Mouse (Mus musculus): ENCODE results near the gene Tas2r107. TPM values are rescaled to one million over a fixed set of nuclear protein-coding genes. Genes with fewer than 3 reads are reported as not detected.
"Not testable (repeated sequence)": the region's sequence is repeated elsewhere in the genome, so short reads cannot be mapped to it uniquely, and the experiment has no call there.

Tas2r107 gene
- not detected in 2 replicates for polyA plus RNA-seq (2015; fragmentation: Nextera tagmentation; extraction: Ambion mirVana)

DNA sequence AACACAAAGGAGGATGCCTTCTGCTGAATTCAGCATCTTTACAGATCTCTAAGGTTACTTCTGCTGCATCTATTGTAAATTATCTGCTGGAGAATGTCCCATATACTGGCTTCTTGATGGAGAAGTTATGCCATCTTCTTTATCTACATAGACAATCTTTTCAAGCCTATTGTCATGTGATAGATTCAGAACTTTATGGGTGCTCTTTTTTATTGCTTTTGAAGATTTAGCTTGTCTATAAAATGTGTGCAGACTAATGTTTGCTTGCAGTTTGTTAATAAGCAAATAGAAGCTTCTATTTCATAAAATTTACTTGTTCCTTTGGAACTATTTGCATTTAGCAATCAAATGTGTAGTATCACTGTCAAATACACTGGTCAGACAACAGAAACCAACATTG lies at the start of gene Tas2r107:
TSS of gene Tas2r107 (minus strand) at position 101 of the 400 bp plus-strand sequence.
- H3K9ac ChIP-seq (replicated peaks) = no peak within 1 kb of the TSS
- no peak within 1 kb of the TSS for H3K4me3 ChIP-seq (replicated peaks)
- H3K27me3 ChIP-seq = no peaks in the 10 kb centered on the region
- H3K27ac ChIP-seq = no peak within 1 kb of the TSS
- peaks cover 20% of the 10 kb centered on the region for H3K9me3 ChIP-seq
- H3K36me3 ChIP-seq = no peaks in the 10 kb centered on the region
- no peak for ATAC-seq
- H3K4me2 ChIP-seq (replicated peaks) = no peak within 1 kb of the TSS
- H3K4me1 ChIP-seq (replicated peaks) = no peaks in the 10 kb centered on the region

DNA sequence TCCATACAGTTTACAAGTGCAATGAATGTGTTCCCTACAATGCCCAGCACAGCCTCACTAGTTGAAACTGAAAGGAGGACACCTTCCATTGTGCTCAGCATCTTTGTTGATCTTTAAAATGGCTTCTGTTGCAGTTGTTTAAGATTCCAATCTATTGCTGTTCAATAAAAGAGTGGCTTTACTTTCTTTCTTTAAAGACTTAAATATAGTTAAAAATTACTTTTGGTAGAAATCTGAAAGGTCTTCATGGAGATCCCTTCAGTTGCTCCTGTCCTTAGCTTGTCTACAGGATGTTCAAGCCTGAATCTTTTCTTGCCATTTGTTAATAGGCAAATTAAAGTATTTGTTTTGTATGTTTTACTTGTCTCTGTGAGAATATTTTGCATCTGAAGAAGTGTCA lies 30.0 kb upstream of the Tas2r107 start, which contains the start of gene Tas2r114:
TSS of gene Tas2r114 (minus strand) at position 101 of the 400 bp plus-strand sequence.
- H3K9ac ChIP-seq (replicated peaks) = no peak within 1 kb of the TSS
- H3K9me3 ChIP-seq = peaks cover 20% of the 10 kb centered on the region
- H3K4me3 ChIP-seq (replicated peaks) = no peak within 1 kb of the TSS
- no peak within 1 kb of the TSS for H3K4me2 ChIP-seq (replicated peaks)
- no peaks in the 10 kb centered on the region for H3K27me3 ChIP-seq
- no peaks in the 10 kb centered on the region for H3K36me3 ChIP-seq
- H3K27ac ChIP-seq = no peak within 1 kb of the TSS
- no peaks in the 10 kb centered on the region for H3K4me1 ChIP-seq (replicated peaks)
- no peak for ATAC-seq

DNA sequence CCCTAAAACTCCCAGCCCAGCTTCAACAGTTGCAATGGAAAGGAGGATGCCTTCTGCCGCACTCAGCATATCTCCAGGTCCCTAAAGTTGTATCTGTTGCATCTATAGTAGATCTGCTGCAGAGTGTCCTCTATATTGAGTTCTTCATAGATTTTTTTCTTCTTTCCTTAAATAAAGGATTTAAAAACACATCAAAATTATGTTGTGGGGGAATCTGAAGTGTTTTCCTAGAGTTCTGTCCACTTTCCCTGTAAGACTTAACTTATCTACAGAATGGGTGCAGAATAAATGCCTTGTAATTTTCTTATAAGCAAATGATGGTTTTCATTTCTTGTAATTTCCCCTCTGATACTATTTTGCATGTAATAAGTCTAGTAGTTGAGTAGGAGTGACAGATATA lies 27.4 kb upstream of the Tas2r107 start, which contains the start of gene Tas2r105:
TSS of gene Tas2r105 (minus strand) at position 101 of the 400 bp plus-strand sequence.
- Histone ChIP-seq H3K27me3 (no peaks in the 10 kb centered on the region), H3K36me3 (no peaks in the 10 kb centered on the region), H3K27ac (no peak within 1 kb of the TSS), H3K9ac (replicated peaks) (no peak within 1 kb of the TSS), H3K9me3 (peaks cover 8% of the 10 kb centered on the region; the same call in 1 of the 2 replicates), H3K4me1 (replicated peaks) (no peaks in the 10 kb centered on the region), H3K4me3 (replicated peaks) (no peak within 1 kb of the TSS), H3K4me2 (replicated peaks) (no peak within 1 kb of the TSS)
- no peak for ATAC-seq
- 82% methylated on average over 1 of the region's 1 CpGs for WGBS

GRCm38 (mm10) chr6:131685644-131686043 lies 25.7 kb upstream of the Tas2r107 start, which contains the start of gene Tas2r104:
Gene Tas2r104, minus strand, starts transcription at chr6:131685744.
- H3K4me2 ChIP-seq (replicated peaks) = no peak within 1 kb of the TSS
- H3K4me1 ChIP-seq (replicated peaks) = no peaks in the 10 kb centered on the region
- no peaks in the 10 kb centered on the region for H3K27me3 ChIP-seq
- H3K9me3 ChIP-seq = no peaks in the 10 kb centered on the region
- no peak within 1 kb of the TSS for H3K4me3 ChIP-seq (replicated peaks)
- ATAC-seq = no peak
- H3K27ac ChIP-seq = no peak within 1 kb of the TSS
- no peak within 1 kb of the TSS for H3K9ac ChIP-seq (replicated peaks)
- no peaks in the 10 kb centered on the region for H3K36me3 ChIP-seq
- WGBS = 78% methylated on average over 1 of the region's 1 CpGs

DNA sequence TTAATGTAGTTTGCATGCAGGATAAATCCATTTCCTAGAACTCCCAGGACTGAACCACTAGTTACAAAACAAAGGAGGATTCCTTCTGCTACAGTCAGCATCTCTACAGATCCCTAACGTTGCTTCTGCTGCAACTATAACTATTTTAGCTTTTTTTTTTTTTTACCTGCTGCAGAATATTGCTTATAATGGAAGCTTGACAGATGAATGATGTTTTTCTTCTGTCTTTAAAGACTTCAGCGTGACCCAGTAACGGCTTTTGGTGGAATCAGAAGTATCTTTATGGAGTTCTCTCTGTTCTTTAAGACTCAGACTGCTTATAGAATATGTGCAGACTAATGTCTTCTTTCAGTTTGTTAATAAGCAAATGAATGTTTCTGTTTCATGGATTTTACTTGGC lies 18.8 kb upstream of the Tas2r107 start, which contains the start of gene Tas2r106:
TSS of gene Tas2r106 (minus strand) at position 101 of the 400 bp plus-strand sequence.
- no peak within 1 kb of the TSS for H3K4me3 ChIP-seq (replicated peaks)
- 72% methylated on average over 3 of the region's 3 CpGs for WGBS
- no peak within 1 kb of the TSS for H3K9ac ChIP-seq (replicated peaks)
- H3K9me3 ChIP-seq = no peaks in the 10 kb centered on the region; the same call in 1 of the 2 replicates
- no peak within 1 kb of the TSS for H3K4me2 ChIP-seq (replicated peaks)
- H3K4me1 ChIP-seq (replicated peaks) = no peaks in the 10 kb centered on the region
- H3K27ac ChIP-seq = no peak within 1 kb of the TSS
- no peak for ATAC-seq
- no peaks in the 10 kb centered on the region for H3K36me3 ChIP-seq
- H3K27me3 ChIP-seq = no peaks in the 10 kb centered on the region

GRCm38 (mm10) chr6:131630812-131631211 lies 29.1 kb downstream of the Tas2r107 start, which contains the start of gene Tas2r130:
Gene Tas2r130, minus strand, starts transcription at chr6:131630912.
- H3K36me3 ChIP-seq = no peaks in the 10 kb centered on the region
- no peak within 1 kb of the TSS for H3K27ac ChIP-seq
- H3K9ac ChIP-seq (replicated peaks) = no peak within 1 kb of the TSS
- H3K27me3 ChIP-seq = no peaks in the 10 kb centered on the region
- no peak for ATAC-seq
- H3K4me2 ChIP-seq (replicated peaks) = no peak within 1 kb of the TSS
- no peaks in the 10 kb centered on the region for H3K4me1 ChIP-seq (replicated peaks)
- 84% methylated on average over 3 of the region's 3 CpGs for WGBS
- H3K4me3 ChIP-seq (replicated peaks) = no peak within 1 kb of the TSS
- H3K9me3 ChIP-seq = peaks cover 2% of the 10 kb centered on the region; the same call in 1 of the 2 replicates

DNA sequence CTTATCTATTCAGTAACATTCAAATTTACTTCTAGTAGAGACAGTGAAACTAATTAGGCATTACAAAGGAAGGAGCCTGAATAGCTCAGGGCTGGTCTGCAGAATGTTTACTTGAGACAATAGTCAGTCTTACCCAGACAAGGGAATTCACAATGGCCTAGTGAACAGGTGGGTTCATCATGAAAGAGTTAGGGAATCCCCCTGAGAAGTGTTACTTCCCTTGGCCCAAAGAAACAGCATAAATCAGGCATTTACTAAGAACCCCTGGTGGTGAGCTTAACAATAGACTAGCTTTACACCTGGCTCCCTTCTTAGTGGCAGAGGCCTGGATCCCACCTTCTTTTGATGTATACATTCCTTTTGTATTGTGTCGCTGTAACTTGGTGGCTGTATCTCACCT lies 50.0 kb downstream of the Tas2r107 start:
- H3K4me1 ChIP-seq (replicated peaks); H3K27ac ChIP-seq; H3K9ac ChIP-seq (replicated peaks); H3K36me3 ChIP-seq; H3K27me3 ChIP-seq; ATAC-seq; H3K4me3 ChIP-seq (replicated peaks); H3K4me2 ChIP-seq (replicated peaks): not testable (repeated sequence)
- WGBS = 80% methylated on average over 1 of the region's 1 CpGs
- H3K9me3 ChIP-seq = peaks cover 28% of the 10 kb centered on the region

Other genes starting within 250 kb of the Tas2r107 start
- gene 5430401F13Rik, start 173.7 kb downstream of the Tas2r107 start, polyA plus RNA-seq (2015; fragmentation: Nextera tagmentation; extraction: Ambion mirVana) = not detected in 2 replicates
- gene Gm6619, start 173.7 kb downstream of the Tas2r107 start, polyA plus RNA-seq (2015; fragmentation: Nextera tagmentation; extraction: Ambion mirVana) = not detected in 2 replicates
- not detected in 2 replicates for gene Tas2r130, start 29.2 kb downstream of the Tas2r107 start, polyA plus RNA-seq (2015; fragmentation: Nextera tagmentation; extraction: Ambion mirVana)
- not detected in 2 replicates for gene Tas2r106, start 18.7 kb upstream of the Tas2r107 start, polyA plus RNA-seq (2015; fragmentation: Nextera tagmentation; extraction: Ambion mirVana)
- not detected in 2 replicates for gene Tas2r104, start 25.6 kb upstream of the Tas2r107 start, polyA plus RNA-seq (2015; fragmentation: Nextera tagmentation; extraction: Ambion mirVana)
- not detected in 2 replicates for gene Tas2r105, start 27.3 kb upstream of the Tas2r107 start, polyA plus RNA-seq (2015; fragmentation: Nextera tagmentation; extraction: Ambion mirVana)
- gene Tas2r114, start 29.9 kb upstream of the Tas2r107 start, polyA plus RNA-seq (2015; fragmentation: Nextera tagmentation; extraction: Ambion mirVana) = not detected in 2 replicates